Mouse (Mus musculus) 3T3-L1 (cell line): ENCODE measurements around the gene Mgat4b.
"Not testable (repeated sequence)": the region's sequence is repeated elsewhere in the genome, so short reads cannot be mapped to it uniquely, and the experiment has no call there.

ENCODE experiments used
- DNase-seq: peaks from one replicate; pipeline ENCODE4 v3.0.0-alpha.2; 2015; ENCODE audit warnings: low read depth, low spot score

The Mgat4b gene

DNA sequence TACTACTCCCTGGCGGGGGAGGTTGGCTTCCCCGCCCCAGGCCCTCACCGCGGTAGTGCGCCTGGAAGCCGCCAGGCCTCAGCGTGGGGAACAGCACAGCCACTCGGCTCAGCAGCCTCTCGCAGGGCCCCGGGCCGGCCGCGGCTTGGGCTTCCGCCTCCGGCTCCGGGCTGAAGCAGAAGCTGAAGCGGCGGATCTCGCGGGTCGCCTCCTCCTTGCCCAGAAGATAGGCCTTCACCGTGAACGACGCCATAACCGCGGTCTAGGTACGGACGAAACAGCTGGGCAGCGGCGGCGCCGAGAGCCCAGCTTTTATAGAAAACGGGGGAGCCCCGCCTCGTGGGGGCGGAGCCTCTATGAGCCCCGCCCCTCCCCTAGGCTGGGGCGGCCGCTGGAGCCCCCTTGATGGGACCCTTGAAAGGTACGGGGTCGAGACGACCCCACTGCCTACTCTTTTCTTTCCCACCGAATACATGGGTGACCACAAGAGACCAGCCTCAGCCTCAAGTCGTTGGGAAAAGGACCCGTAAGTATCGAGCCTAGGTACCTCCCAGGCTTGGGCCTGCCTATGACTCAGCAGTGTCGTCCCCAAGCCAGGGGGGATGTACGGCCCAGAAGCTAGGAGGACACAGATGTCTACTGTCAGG, at the start of gene Mgat4b, which contains the start of gene Sqstm1:
Mgat4b (plus strand) TSS at position 386 of the 647 bp plus-strand sequence.
Sqstm1 (minus strand) TSS at position 323 of the 647 bp plus-strand sequence.
- peak; percentile 75 for DNase-seq

DNA sequence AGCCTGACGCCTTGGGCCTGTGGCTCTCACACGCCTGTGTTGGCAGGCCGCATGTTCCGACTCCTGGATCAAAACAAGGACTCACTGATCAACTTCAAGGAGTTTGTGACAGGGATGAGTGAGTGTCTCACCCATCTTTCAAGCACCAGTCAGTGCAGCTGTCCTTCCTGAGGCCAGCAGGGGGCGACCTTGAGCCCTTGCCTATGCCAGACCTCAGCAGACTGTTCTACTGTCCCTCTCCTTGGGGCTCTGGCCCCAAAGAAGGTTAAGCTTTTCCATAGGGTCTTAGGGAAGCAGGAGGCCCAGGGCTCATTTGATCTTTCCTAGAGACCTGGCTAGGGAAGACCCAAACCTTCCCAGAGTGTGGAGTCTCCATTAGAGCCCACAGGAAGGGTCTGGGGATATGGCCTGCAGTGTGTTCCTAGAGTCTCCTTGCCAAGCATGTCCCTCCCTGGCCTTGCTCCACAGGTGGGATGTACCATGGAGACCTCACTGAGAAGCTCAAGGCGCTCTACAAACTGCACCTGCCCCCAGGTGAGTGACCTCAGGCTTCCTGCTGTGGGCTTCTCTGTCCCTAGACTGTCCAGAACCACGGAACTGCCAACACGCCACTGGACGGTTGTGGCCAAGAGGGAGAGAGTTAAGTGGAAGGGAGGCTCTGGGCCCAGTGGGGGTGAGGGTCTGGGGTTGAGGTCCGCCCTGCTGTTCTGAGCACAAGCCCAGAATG, 48.9 kb upstream of the Mgat4b start:
- peak; percentile 76 for DNase-seq

DNA sequence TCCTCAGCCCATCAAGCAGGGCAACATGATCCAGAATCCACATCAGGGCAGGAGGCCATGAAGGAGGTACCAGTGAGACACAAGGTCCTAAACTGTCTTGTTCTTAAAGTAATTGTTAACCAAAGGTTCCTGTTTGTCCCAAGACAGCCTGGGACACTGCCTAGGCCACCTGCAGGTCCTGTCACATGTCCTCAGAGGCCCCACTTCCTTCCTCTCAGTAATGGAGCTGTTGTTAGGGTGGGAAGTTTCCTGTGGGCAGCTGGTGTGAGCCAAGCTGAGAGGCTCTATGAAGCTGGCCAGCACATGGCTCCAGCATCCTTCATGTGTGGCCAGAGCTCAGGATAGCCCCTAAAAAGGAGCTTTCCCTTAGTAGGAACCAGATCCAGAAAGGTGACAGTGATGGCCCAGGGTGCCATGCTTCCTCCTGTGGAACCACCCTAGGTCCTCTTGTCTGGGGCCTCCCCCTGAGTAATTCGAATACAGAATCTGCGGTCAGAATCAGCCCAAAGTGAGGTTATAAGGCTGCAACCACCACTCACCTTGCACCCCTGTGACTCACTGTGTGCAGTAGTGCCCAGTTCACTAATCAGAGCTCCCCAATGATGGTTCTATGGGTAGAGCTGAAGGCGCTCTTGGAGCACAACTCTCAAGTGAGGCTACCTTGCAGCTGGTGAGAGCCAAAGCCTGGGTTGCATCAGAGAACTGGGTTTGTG, 48.2 kb upstream of the Mgat4b start:
- DNase-seq = no peak

DNA sequence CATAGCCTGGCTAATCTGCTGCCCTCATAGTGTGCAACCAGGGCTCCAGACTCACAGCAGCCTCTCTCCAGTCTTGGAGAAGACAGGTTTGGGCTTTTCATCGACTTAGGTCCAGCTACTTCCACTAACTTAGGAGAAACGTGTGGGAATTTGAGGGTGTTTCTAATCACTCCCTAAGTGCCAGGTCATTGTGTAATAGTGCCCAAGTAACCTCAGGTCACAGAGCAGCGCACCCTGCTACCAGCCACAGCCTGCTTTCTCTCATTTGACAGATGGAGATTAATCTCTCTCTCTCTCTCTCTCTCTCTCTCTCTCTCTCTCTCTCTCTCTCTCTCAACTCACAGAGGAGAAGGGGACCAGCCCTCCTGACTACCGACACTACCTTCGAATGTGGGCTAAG, 42.3 kb upstream of the Mgat4b start:
- DNase-seq = no peak

DNA sequence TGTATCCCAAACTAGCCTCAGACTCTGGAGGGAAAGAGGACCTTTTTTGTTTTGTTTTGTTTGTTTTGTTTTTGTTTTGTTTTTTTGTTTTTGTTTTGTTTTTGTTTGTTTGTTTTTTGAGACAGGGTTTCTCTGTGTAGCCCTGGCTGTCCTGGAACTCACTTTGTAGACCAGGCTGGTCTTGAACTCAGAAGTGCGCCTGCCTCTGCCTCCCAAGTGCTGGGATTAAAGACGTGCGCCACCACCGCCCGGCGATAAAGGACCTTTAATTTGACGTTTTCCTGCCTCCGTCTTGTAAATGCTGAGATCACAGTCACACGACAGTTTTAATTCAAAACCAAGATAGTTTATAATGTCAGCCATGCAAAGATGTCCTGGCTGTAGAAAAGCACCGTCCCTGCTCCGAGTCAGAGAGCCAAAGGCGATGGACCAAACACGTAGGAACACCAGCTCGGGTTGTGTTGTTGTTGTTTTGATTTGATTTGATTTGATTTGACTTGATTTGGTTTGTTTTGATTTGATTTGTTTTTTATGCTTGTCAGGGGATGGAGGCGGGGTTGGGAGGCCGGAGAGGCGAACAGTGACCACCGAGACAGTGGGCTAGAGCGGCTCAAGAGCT, 36.5 kb upstream of the Mgat4b start, which contains the start of gene Mrnip:
Mrnip (plus strand) TSS at position 334 of the 619 bp plus-strand sequence.
- not testable (repeated sequence) for DNase-seq

DNA sequence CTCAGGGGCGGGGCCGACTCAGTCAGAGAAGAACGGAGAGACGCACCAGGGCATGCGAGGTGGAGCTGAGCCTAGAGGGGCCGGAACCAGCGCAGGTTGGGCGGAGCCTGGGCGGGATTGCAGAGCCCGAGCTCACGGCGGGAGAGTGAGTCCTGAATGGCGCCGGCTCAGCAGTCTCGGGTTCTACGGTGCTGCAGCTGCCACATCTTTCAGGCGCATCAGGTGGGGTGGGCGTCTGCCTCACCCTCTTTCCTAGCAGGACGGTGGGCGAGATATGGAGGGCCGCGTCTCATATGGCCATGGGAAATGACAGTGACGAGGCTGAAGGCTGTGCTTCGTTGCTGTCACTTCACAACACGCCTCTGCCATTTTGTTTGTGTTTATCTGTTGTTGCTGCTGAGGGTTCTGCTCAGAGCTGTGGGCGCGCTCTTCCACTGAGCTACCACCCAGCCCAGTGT, 35.9 kb upstream of the Mgat4b start:
- peak; percentile 99 for DNase-seq

DNA sequence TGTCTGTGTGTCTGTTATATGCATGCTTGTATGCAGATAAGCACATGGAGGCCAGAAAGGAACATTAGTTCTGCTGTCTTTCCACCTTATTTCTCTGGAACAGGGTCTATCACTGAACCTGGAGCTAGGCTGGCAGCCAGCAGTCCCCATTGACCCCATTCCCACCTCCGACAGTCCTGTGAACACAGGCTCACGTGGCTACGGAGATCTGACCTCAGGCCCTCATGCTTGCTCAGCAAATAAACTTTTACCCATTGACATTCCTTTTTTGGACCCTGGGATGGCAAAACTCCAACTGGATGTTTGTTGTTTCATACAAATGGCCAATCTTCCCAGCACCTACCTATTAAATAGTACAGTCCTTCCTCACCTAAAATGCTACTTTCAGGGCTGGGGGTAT, 34.3 kb upstream of the Mgat4b start:
- no peak for DNase-seq

DNA sequence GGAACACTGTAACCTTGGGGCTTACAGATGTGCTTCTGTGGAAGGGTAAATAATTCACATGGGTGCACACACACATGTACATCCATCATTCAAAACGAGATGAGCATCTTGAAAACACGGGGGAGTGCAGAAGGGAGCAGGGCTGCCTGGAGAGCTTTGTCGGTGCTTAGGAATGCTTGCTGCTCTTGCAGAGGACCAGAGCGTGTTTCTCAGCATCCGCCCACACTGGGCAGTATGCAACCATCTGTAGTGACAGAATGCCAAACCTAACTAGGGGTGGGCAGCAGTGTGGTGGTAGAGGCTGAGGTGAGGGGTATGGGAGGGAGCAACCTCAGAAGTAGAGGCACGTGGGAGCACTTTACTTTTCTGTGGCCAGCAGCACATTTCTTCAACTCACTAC, 33.6 kb upstream of the Mgat4b start:
- DNase-seq = peak; percentile 69

DNA sequence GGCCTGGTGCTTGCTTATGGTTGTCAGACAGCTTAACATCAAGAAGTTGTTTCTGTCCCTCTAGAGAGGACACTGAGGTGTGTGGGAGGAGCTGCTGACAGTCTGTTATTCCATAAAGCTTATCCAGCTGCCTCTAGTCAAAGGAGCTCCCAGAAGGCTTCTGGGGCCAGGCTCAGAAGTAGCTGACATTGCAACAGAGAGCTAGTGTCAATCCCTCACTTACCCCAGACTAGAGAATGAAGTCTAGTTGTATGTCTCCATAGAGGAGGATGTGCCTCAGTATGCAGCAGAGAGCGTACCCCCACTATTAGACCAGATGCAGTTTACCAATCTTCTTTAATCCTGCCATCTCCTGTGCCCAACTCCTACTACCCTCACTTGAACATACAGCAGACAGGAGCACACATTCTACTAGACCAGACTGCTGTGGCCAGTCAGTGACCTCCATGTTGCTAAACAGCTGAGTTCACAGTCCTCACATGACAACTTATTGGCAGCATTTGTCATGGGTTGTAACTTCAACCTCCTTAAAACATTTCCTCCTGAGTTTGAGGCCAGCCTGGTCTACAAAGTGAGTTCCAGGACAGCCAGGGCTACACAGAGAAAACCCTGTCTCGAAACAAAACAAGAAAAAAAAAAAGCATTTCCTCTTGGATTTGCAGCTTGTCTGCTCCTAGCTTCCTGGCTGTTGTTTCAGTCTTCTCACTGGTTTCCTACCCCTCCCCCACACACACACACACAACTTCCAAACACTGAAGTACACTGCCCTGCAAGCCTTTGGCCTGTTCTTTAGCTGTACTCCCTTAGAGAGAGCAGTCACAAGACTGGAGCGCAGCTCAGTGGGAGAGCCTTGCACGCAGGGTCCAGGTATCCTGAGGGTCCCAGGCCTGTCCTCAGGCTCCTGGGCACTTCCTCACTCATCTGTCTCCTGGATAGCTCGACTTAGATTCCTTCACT, 31.9 kb upstream of the Mgat4b start:
- no peak for DNase-seq

DNA sequence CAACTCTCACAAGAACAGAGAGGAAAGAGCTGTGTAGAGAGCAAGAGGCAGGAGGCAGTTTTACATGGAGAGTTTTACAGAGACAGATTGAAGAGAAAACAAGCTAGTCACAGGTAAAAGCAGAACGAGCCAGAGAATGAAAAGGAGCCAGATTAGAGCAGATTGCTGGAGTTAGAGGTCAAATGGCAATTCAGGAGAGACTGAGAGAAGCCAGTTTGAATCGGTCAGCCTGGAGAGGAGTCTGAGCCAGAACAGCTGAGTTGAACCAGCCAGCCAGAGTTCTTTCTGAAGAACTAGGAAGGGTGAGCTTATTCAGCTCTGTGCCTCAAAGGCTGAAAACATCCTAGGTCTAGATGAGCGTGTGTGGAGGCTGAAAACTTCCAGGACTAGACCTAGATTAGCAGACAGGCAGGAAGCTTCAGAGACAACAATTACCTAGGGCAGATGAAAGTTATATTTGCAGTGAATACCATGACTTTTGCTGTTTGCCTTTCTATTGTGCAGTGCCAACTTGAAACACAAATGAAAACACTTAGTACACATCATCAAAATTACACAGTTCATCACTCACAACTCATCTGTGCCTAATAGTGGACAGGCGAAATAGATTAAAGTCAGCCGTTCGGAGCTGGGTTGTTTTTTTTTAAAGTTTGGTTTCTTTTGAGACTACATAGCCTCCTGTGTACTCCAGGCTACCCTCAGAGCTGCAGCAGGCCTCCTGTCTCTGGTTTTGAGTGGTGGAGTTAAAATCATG, 30.0 kb upstream of the Mgat4b start:
- DNase-seq = no peak

DNA sequence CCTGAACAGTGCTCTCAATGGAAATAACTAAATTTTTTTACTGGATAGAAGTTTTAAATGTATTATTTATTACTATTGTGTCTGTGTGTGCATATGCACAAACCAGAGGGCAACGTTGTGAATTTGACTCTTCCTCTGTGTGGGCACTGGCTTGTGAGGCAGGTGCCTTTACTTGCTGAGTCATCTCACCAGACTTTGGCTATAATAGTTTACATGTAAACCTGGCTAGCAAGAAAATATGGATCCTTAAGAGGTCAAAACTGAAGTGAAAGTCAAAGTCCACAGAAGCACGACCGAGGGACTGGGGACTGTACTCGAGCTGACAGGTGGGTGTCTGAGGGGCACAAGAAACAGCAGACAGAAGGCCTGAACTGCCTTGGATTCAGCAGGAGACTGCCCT, 28.0 kb upstream of the Mgat4b start:
- DNase-seq = no peak

DNA sequence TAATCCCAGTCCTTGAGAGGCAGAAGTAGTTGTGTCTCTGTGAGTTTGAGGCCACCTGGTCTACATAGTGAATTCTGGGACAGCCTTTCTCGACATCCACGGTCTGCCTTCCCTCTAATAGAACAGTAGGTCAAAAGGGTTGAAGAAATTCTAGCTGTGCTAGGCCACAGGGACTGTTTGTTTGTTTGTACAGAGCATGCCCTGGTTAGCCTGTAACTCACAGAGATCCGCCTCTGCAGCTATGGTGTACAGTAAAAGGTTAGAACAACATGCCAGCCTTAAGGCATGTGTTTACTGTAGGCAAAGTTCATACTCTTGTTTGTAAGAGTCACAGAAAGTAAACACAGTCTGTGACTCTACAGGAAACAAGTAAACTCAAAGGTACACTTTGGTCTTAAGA, 25.9 kb upstream of the Mgat4b start:
- no peak for DNase-seq

DNA sequence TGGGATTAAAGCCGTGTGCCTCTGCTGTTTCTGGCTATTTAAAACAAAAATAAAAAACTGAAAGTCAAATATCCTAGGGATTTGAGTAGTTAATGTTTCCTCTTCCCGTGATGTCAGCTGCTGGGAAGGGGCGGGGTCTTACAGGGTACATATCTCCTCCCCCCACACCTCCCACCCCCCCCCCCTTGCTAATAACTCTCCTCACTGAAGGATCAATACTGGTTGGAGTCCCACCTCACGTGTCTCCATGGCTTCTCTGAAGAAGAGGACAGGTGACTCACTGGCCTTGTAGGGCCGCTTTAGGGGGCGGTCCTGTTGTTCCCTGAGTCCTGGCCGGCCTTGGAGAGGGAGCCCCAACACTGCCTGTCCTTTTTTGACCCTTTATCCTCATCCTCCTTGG, 22.0 kb upstream of the Mgat4b start:
- DNase-seq = no peak

DNA sequence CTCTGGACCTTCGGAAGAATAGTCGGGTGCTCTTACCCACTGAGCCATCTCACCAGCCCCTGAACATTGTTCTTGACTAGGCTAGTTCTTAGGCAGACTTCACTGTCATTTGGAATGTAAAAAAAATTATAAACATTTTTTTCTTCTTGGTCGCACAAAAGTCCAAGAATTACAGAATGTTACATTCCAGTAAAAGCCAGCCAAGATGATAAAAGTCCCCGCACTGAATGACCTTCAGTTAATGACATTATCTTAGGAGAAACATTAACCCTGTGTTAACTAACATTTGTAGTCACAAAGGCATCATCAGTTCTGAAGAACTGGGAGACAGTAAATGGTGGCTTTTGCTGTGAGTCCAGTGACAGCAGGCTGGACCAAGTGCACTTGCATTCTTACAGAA, 20.3 kb upstream of the Mgat4b start:
- DNase-seq = no peak

DNA sequence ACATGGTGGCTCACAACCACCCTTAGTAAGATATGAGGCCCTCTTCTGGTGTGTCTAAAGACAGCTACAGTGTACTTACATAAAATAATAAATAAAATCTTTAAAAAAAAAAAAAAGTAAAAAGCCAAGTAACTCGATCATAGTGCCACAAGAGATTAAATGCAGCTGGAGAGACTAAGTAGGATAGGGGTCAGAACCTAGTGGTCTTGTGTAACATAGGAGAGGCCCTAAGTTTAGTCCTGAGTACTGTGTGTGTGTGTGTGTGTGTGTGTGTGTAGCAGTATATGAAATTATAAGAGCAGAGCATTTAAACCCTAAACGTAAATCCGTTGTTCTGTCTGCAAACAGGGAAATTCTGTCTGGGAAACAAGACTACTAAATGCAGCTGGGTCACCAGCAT, 18.4 kb upstream of the Mgat4b start:
- no peak for DNase-seq

DNA sequence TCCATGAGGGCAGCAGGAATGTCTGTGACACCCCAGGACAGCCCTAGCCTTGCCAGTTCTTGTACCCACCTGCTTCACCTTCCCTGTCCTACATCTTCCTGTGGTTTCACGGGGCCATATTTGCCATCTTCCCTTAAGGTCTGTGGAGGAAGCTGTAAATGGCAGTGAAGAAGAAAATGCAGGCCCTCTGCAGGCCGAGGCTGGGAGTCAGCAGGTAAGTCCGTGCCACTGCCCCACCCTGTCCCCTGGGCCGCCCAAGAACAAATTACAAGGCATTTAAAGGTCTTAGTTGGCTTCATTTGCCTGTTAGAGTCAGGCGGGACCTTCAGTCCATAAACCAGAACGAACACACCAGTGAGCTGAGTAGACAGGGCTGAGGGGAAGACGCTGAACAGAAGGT, 16.6 kb upstream of the Mgat4b start:
- no peak for DNase-seq

DNA sequence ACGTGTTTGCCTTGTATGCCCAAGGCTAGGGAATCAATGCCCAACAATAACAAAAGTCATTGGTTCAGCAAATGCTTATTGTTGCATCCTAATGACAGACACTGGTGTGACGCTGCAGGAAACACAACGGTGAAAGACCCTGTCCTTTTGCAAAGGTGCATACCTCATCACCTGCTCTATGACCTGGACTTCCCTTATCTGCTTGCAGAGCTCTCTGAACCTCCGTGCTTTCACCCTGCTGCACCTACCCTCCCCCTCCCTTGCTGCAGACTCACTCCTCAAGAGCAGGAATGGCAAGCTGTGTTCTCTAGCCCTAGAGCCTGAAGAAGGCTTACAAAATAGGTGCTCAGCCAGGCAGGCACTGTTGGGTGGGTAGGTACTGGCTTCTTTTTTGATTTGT, 15.9 kb upstream of the Mgat4b start:
- DNase-seq = no peak

DNA sequence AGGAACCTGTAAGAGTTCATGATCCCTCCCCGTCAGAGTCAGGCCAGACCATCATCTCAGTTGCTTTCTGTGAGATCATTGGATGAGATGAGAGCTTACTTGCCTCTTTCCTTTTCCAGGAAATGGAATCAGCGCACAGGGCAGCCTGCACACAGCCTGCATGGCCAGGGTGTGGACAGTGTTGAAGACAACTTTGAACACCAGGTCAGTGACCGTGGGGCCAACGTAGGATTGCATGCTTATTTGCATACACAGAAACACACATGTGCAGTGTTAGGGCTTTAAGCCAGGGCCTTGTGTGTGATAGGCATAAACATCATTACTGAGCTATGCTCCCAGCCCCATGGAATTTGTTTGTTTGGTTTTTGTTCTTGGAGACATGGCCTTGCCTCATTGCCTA, 13.2 kb upstream of the Mgat4b start:
- no peak for DNase-seq

DNA sequence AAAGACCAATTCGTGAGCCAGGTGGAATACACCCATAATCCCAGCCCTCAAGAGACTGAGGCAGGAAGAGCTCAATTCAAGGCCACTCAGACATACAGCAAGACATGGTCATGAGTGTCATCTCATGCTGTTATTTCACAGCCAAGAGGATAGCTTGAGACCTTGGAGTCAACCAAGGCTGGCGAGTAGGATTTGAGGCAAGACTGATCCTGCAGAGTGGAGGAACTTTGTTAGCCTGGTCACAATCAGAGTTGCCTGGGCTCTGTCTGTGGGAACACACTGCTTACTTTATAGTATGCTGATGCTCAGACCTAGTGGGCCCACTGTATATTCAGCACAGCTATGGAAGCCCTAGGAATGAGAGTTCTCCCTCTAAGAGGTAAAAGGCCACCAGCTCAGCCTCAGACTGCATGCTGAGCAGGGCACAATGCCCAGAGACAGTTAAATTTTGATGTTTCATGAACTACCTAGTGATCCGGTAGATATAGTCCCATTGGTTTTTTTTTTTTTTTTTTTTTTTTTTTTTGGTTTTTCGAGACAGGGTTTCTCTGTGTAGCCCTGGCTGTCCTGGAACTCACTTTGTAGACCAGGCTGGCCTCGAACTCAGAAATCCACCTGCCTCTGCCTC, 12.4 kb upstream of the Mgat4b start:
- no peak for DNase-seq

DNA sequence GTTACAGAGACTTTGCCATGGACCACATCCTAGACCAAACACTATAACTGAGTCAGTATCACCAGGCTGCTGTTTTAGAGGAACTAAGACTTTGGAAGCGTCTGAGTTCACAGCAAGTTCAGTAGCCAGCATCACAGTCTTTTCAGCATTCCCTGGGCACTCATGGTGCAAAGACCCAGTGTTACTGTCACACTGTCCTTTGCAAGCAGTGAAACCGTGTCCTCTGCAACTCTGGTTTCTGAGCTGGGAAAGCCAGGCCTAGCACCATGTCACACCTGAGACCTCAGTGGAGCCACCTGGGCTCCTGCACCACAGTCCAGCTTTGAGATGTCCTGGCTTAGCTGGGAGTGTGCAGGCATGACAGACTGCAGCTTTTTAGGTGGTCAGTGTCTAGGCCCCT, 11.8 kb upstream of the Mgat4b start:
- no peak for DNase-seq
